Mouse (Mus musculus): ENCODE results near the gene Ulk3.

GRCm38 (mm10) chr9:57566846-57567245 is 22.4 kb upstream of the Ulk3 start:
- TF ChIP-seq CTCF (IDR thresholded peaks at IDR 0.05; ENCODE audit: control insufficient read depth, insufficient read depth, insufficient read length) (no peak), USF1 (IDR thresholded peaks at IDR 0.05; ENCODE audit: low read depth) (no peak), CEBPB (IDR thresholded peaks at IDR 0.05; ENCODE audit: low read depth) (no peak)
